Mouse (Mus musculus) G1E (cell line): Measurements from ENCODE around the gene Slfn14.

Experiments used
- CTCF ChIP-seq: IDR thresholded peaks from 2 replicates; pipeline ENCODE4 v1.5.1; 2012; ENCODE audit warnings: low read depth, low read length, inconsistent platforms, mixed read lengths
- POLR2AphosphoS5 ChIP-seq: IDR thresholded peaks from 2 replicates; pipeline ENCODE4 v1.6.1; 2012; ENCODE audit warnings: low read depth, low read length, inconsistent platforms; ENCODE audit not compliant: insufficient replicate concordance

GRCm38 (mm10) chr11:83279024-83279423 lies 7.5 kb downstream of the Slfn14 start:
- TF ChIP-seq CTCF (no peak), POLR2AphosphoS5 (no peak)
